Mouse (Mus musculus) brain, embryonic 14.5 days (tissue): Measurements from ENCODE around the gene Pik3cb. TPM values are rescaled to one million over a fixed set of nuclear protein-coding genes. Genes with fewer than 3 reads are reported as not detected.
A peak's percentile ranks its signal among the peaks of the same experiment; 100 is the strongest.

Experiments
- DNase-seq: peaks from one replicate; pipeline ENCODE4 v3.0.0-alpha.2; 2011; ENCODE audit warnings: low read depth
- CTCF ChIP-seq: fragments of 200-500 bp; IDR thresholded peaks from 2 replicates; pipeline ENCODE4 v1.5.1; 2012; ENCODE audit warnings: inconsistent platforms, mild to moderate bottlenecking, moderate library complexity, borderline replicate concordance; ENCODE audit not compliant: insufficient read depth, insufficient read length; ENCODE audit errors: extremely low read depth
- POLR2A ChIP-seq: fragments of 200-500 bp; IDR thresholded peaks from 2 replicates; pipeline ENCODE4 v1.6.1; 2012; ENCODE audit warnings: mild to moderate bottlenecking, inconsistent platforms, borderline replicate concordance; ENCODE audit not compliant: poor library complexity, insufficient read depth, insufficient read length, severe bottlenecking; ENCODE audit errors: extremely low read depth
- polyA plus RNA-seq: library from polyadenylated mRNA; depleted of rRNA; stranded (reverse); fragments of >200 nt; gene quantifications from 2 replicates; pipeline ENCODE4 v1.2.3, GENCODE M21; 2012

Gene Pik3cb
- polyA plus RNA-seq, 1 experiment: 8.6 TPM

DNA sequence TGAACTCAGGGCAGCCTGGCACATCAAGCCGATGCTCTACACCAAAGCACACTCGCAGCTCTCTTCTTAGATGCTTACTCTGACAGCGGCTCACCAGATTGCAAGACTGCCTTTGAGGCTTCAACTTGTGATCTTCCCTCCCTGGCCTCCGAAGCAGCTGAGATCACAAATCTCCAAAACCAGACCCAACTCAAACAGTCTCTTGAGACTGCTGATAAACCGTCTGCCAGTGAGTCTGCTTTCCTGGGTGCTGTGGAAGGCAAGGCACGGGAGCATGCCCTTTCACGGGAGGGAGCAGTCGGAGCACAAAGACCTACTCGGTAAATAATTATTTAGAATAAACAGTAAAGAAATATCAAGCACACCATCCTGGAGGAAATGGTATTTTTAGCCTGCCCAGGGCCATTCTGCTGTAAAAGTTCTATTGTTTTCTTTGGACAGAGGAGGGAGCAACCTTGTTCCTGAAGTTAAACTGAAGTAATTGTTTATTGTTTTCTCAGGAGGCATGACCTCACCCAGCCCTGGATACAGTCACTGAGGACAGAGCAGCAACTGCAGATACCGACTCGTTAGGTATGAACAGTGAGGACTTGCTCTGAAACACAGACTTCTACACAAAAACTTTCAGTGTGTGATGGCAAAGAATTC is 41.8 kb downstream of the Pik3cb start:
- no peak for TF ChIP-seq CTCF
- no peak for TF ChIP-seq POLR2A
- no peak for DNase-seq

DNA sequence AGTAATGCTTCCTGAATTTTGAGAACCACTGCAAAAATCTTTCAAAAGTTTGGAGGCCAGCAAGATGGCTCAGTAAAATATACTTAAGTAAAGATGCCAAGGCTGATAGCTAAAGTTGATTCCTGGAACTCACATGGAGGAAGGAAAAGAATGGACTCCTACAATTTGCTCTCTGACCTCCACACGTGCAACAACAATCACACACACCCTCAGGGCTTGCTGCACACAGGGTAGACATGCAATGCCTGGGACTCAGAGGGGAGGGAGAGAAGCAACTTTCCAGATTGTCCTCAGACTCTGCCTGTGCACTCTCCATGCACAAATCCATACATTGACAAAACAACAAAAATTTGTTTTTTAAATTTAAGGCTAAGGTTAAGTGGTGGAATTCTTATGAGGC is 42.8 kb downstream of the Pik3cb start:
- DNase-seq: no peak
- no peak for TF ChIP-seq POLR2A
- no peak for TF ChIP-seq CTCF

DNA sequence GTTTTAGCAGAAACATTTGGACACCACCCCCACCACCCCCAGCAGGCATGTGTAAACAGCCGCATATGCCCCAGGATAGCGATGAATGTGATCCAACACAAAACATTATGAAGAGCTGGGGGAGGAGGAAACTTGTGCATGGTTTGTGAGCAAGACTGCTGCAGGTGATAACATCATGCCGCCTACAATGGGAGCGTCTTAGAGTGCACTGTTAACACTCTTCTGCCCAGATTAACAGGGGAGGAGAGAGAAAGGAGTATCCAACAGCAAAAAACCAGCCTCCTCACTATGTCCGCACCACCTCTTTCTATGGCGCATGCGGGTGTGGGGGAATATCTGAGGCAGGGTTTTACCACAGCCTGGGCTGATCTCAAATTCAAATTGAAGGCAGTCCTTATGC is 45.2 kb downstream of the Pik3cb start:
- no peak for DNase-seq
- TF ChIP-seq CTCF: no peak
- no peak for TF ChIP-seq POLR2A

DNA sequence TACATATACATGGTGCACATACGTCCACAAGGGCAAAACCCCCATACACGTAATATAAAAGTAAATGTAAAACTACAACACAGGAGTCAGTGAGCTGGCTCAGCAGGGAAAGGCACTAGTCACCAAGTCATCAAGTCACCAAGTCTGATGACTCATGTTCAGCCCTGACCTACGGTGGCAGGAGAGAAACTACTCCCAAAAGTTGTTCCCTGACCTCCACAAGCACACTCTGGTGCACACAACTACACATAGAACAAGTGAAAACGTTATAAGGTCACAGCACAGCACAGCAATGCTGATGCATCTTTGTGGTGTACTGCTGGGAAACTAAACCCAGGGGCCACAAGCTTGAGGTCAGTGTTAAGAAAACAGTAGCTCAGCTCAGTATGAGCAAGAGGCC is 49.9 kb downstream of the Pik3cb start:
- TF ChIP-seq CTCF (no peak), POLR2A (no peak)
- DNase-seq: no peak

DNA sequence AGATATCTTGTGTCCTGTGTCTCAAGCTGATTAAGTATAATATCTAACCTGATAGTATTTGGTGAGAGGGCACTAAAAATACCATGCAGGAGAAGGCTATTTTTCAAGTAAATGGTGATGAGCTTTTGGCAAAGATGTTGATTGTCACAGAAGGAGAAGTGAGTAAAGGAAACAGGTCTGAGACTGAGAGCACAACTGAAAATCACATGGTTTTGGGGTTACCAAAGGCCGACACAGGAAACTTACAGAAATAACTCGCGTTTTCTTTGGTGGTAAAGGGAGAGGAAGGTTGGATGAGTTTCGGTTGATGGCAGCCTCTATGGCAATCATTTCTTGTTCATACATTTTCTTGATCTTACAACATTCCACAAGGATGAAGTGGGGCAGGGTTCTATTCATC is 50.5 kb downstream of the Pik3cb start:
- no peak for TF ChIP-seq POLR2A
- TF ChIP-seq CTCF: no peak
- DNase-seq: no peak

DNA sequence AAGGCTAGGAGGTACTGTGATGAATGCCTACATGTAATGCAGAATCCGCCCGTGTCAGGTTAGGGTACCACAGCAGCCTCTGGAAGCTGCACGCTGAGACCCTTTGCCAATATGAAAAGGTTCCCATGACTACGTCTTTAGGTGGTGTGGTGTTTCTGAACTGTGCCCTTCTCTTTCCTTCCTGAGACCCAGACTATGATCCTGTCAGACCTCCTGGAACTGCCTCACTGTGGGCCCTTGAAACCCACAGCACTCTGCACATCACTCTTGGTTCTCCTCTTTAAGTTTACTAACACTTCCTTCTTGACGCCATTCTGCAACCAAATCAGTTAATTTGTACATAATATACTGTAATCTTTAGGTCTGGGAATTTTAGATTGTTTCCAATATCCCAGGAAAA is 58.7 kb downstream of the Pik3cb start:
- TF ChIP-seq CTCF (no peak), POLR2A (no peak)

DNA sequence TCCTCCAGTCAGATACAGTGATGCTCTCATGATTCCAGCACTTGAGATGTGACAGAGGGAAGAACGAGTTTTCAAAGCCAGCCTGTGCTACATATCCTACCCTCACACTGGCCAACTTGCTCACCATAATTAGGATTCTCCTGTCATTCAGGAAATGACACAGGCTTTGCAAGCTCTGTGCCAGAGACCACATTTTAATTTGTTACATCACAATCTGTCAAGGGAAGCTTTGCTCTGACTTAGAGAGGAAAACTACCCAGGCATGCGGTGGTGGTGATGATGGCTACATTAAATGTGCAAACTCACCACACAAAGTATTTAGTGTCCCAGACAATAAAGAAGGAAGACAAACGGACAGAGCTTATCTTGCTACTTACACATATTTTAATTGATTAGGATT is 59.1 kb downstream of the Pik3cb start:
- TF ChIP-seq POLR2A (no peak), CTCF (no peak)
- no peak for DNase-seq

More for the DNA sequence above, 58.7 kb downstream of the Pik3cb start:
- DNase-seq: no peak

DNA sequence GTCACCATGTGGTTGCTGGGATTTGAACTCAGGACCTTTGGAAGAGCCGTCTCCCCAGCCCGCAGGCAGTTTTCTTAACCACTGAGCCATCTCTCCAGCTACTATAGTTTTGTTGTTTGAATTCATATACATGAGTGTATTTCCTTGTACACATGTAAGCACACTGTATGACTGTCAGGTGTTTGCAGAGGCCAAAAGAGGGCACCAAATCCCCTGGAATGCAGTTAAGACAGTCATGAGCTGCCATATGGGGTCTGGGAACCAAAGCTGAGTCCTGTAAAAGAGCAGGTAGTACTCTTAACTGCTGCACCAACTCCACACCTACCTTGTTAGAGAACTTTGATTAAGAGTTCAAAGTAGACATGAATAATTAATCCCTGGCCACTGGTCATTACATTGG is 59.8 kb downstream of the Pik3cb start:
- DNase-seq: no peak

DNA sequence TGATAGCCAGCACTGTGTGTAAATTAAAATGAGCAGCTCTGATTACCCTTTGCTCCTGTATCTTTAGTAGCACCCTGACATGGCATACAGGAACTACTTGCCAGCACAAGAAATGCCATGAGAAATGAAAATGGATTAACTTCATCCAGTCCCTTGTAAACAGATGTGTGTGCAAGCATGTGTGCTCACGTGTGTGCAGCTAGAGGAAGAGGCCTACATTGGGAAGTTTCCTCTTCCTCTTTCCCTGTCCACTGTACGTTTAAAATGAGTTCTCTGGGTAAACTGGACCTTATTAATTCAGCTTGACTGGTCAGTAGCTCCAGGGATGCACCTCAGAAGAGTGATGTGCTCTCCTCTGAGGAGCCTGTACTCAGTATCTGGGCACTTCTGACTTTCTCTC is 66.0 kb downstream of the Pik3cb start:
- no peak for DNase-seq
- TF ChIP-seq CTCF: no peak
- TF ChIP-seq POLR2A: no peak

More for the DNA sequence above, 59.8 kb downstream of the Pik3cb start:
- TF ChIP-seq CTCF: no peak
- TF ChIP-seq POLR2A: no peak

DNA sequence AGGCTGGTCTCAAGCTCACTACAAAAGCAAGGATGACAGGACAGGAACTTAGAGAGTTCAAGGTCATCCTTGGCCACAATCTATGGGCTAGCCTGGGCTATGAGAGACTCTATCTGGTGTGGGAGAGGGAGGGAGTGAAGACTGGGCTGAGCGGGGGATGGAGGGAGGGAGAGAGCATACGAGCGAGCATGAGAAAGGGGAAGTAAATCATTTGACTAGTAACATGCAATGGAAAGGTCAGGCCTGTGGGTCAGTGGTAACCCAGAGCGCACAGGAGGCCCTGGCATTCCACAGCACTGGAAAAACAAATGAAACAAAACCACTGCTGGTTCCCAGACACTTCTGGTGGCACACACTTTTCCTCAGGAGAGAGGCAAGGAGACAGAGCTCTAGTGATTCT is 67.9 kb downstream of the Pik3cb start:
- no peak for DNase-seq
- TF ChIP-seq POLR2A (no peak), CTCF (no peak)

DNA sequence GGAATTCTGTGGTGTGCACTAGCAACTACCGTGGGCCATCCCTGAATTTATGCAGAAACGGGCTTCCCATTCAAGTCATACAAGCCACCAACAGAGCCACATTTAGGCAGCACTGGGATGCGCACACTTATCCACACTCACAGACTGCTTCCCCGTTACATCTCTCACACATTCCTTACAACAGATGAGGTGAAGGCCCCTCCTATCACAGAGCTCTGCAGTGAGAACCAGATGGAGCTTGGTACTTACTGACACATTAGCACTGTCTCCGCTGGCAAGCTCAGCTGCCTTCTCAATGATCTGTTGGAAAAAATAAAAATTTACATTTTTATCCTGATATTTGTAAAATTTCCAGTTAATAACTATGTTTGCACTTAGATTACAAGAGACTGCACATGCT is 75.1 kb downstream of the Pik3cb start:
- peak; percentile 73 for DNase-seq
- TF ChIP-seq CTCF (no peak), POLR2A (no peak)

DNA sequence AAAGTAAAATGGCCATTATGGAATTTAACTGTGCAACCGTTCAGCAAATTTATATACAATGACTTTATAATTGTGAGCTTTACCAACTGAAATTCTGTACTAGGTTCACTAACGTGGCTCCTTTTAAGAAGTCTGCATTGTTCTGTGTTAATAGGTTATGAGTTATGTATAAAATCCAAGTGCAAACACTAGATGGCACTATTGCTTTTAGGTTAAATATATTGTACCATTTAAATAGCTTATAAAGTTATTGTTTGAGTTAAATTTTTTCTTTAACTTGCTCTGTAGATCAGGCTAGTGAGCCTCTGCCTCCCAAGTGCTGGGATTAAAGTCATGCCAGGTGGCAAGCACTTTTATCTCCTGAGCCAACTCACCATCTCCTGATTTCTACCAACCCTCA is 76.2 kb downstream of the Pik3cb start:
- DNase-seq: peak; percentile 82
- TF ChIP-seq POLR2A (no peak), CTCF (no peak)

DNA sequence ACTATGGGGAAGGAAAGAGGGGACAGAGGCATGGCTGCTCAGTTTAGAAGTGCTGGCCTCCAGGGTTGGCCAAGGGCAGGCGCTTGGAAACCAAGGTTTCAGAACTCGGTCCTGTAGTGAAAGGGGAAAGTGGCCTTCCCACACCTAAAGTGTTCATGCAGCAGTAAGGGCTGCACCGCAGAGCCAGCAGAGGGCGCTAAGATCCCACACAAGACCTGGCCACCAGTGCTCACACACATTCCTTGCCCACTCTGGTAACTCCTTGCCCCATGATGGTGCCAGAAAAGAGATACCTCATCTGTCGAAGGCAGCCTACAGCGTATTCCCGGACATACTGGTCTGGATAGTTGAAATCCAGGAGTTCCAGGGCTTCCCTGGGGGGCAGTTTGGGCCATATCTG is 77.9 kb downstream of the Pik3cb start:
- peak; percentile 90 for DNase-seq
- no peak for TF ChIP-seq POLR2A
- peak; percentile 96 for TF ChIP-seq CTCF

DNA sequence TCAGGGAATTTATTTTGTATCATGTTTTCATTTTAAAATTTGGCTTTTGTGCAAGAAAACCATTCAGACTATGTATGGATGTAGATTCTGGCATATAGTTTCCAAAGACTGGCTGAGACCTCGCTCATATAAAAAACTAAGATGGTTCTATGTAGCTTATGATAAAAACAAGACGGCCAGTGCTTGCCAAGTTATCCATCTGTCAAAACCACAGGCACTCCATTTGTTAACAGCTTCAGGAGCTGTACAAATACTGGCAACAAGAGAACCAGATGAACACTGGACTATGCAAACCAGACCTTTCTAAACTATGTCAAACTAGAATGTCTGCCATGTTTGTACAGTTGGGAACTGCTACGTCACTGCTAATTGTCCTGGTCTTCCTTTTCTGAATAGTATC is 82.7 kb downstream of the Pik3cb start:
- peak; percentile 59 for DNase-seq
- TF ChIP-seq POLR2A (no peak), CTCF (no peak)

DNA sequence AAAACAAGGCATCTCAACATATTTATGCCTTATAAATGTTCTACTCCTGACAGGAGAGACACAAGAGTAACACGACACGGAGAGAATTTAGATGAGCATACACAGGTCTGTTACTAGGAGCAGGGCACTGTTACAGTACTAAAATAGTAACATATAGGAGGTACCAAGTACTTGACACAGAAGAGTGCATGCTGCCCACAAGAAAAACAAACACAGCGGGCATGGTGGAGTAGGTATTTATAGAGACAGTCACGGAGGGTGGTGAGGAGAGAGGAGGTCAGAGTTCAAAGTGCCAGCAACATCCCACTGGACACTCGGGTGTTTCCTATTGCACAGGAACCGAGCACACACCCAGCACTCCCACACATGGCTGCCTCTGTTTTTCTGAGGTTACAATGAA is 90.7 kb downstream of the Pik3cb start:
- DNase-seq: no peak
- no peak for TF ChIP-seq POLR2A
- TF ChIP-seq CTCF: no peak

DNA sequence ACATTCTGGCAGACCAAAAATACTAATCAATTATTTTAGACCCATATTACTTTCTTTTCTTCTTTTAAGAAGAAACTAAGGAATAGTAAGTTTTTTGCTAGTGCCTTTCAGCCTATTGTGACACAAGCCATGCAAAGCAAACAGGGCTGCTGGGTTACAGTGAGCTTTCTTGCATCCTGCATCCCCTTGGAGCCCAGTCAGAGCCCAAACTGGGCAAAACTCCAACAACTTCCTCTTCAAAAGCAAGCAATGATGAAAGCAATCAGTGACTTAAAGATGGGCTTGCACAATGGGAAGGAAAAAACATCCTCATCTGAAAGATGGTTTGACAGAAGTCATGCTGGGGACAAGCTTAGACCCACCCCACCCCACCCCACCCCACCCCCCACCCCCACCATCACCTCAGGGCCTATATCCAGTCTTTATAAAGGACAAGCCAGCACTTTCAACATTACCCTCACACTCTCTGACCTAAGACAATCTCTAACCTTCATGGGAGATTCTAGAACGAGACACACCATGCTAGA is 91.6 kb downstream of the Pik3cb start:
- peak; percentile 82 for DNase-seq
- TF ChIP-seq POLR2A: no peak
